Mouse (Mus musculus) thymus, adult 2 months (tissue): Measurements from ENCODE around the gene Arhgef5.
"Not testable (repeated sequence)": the region's sequence is repeated elsewhere in the genome, so short reads cannot be mapped to it uniquely, and the experiment has no call there.

Experiments
- CTCF ChIP-seq: fragments of 200-500 bp; IDR thresholded peaks from 2 replicates; pipeline ENCODE4 v1.5.1; 2012; ENCODE audit warnings: mild to moderate bottlenecking, control low read depth, low read length, moderate library complexity, borderline replicate concordance; ENCODE audit not compliant: control insufficient read depth, poor library complexity, insufficient read depth; ENCODE audit errors: extremely low read depth
- POLR2A ChIP-seq: fragments of 200-500 bp; IDR thresholded peaks from 2 replicates; pipeline ENCODE4 v1.6.1; 2012; ENCODE audit warnings: mild to moderate bottlenecking, low read length, control low read depth, moderate library complexity; ENCODE audit not compliant: control insufficient read depth, poor library complexity, insufficient read depth; ENCODE audit errors: extremely low read depth

GRCm38 (mm10) chr6:43231255-43231654 is 34.1 kb upstream of the Arhgef5 start, which contains the start of gene Olfr47:
- TF ChIP-seq CTCF, POLR2A: not testable (repeated sequence)
